Comparison of ENCODE assay signal across 11 mouse cellular contexts in genomic region chr1:11588305-11588704, GRCm38 (mm10).
"Had no signal": no experiment of that assay in that cellular context is flagged by ENCODE, and none has a peak within 500 bp of the region (broad histone marks: within the 10 kb centered on the region; RNA-seq: fewer than 3 reads in every experiment).

No protein-coding gene starts in this region.

- DNase-seq: lung, adult 18-20 months; lung, embryonic 14.5 days; lung, postnatal 10 days; lung, postnatal 4 days; retina, postnatal 1 day; right cerebral cortex, adult 18-20 months; right cerebral cortex, postnatal 25 days; right cerebral cortex, postnatal 4 days; thymus, adult 2 months; thymus, postnatal 25 days; thymus, postnatal 4 days had no signal
